10 mouse cellular contexts compared by ENCODE assay signal in genomic region chrX:140857445-140857844, GRCm38 (mm10). TPM values are rescaled to one million over a fixed set of nuclear protein-coding genes. Genes with fewer than 3 reads are reported as not detected.
DNase-seq lines count a peak whose midpoint lies in the region; ATAC-seq and TF ChIP-seq lines count a peak whose summit lies in the region.
"Had no signal": no experiment of that assay in that cellular context is flagged by ENCODE, and none has a peak within 500 bp of the region (broad histone marks: within the 10 kb centered on the region; RNA-seq: fewer than 3 reads in every experiment).

No protein-coding gene starts in this region.

- H3K4me1 ChIP-seq in lung, postnatal 0 days (ENCODE audit: insufficient read depth, low read depth, low read length), result no peaks in the 10 kb centered on the region

- H3K27ac ChIP-seq in lung, postnatal 0 days (ENCODE audit: low read length), result no peak overlapping the region

- peak; percentile 55 for ATAC-seq in frontal cortex, adult (ENCODE audit: low TSS enrichment)
- ATAC-seq in lung, postnatal 0 days, result no peak

- TF ChIP-seq EP300 in lung, postnatal 0 days (IDR thresholded peaks at IDR 0.05), result no peak

- H3K9me3 ChIP-seq in lung, postnatal 0 days (ENCODE audit: low read length), result no peaks in the 10 kb centered on the region

- H3K36me3 ChIP-seq in lung, postnatal 0 days (ENCODE audit: insufficient read depth, low read length), result no peaks in the 10 kb centered on the region

- no peak overlapping the region for H3K4me3 ChIP-seq in lung, postnatal 0 days (ENCODE audit: low read depth, low read length)

- WGBS in lung, postnatal 0 days, result 22% methylated on average over 2 of the region's 2 CpGs

- no peak overlapping the region for H3K4me2 ChIP-seq in lung, postnatal 0 days (replicated peaks; ENCODE audit: low read depth, low read length)

- no peak overlapping the region for H3K9ac ChIP-seq in lung, postnatal 0 days (replicated peaks; ENCODE audit: low read depth)

- no peak for DNase-seq in frontal cortex, postnatal 14 days (ENCODE audit: low spot score in 2 of 2)
- peak; percentile 33 for DNase-seq in lung, postnatal 0 days (ENCODE audit: low spot score)
- no peak for DNase-seq in lung, adult 18-20 months
- DNase-seq in c-Kit-positive CD71-negative TER-119-negative erythroid progenitor cells, embryonic 14.5 days (ENCODE audit: low read depth), result peak; percentile 19
- DNase-seq in naive thymus-derived CD4-positive, alpha-beta T cell, adult 2 months (ENCODE audit: low read depth), result peak; percentile 1
- DNase-seq in right cerebral cortex, postnatal 36 days (ENCODE audit: low spot score in 2 of 2), result no peak
- DNase-seq in B cell, adult 2 months, result no peak

- no peaks in the 10 kb centered on the region for H3K27me3 ChIP-seq in lung, postnatal 0 days (replicated peaks; ENCODE audit: insufficient read depth, low read length)

- TF ChIP-seq CTCF in lung, postnatal 0 days (IDR thresholded peaks at IDR 0.05), result peak; percentile 63

RNA-seq across cellular contexts. Expression of gene Tex13b, which starts 44.2 kb away (rescaled TPM):
- not detected in 2 replicates for polyA plus RNA-seq in lung, postnatal 0 days (2015; fragmentation: Nextera tagmentation; extraction: Ambion mirVana)
- polyA plus RNA-seq: gonadal fat pad, adult 2 months; urinary bladder, adult 2 months had no signal

RNA-seq across cellular contexts. Expression of gene Vsig1, which starts 50.0 kb away (rescaled TPM):
- 0.29 and 0.49 TPM in 2 replicates for polyA plus RNA-seq in lung, postnatal 0 days (2015; fragmentation: Nextera tagmentation; extraction: Ambion mirVana)

Comparison
In these comparisons a context has a peak if more than half of its experiments do, and no peak if none do; other contexts are left out.
1. DNase-seq: peak in lung, postnatal 0 days (single experiment), c-Kit-positive CD71-negative TER-119-negative erythroid progenitor cells, embryonic 14.5 days (single experiment) and naive thymus-derived CD4-positive, alpha-beta T cell, adult 2 months (single experiment); none in frontal cortex, postnatal 14 days (0 of 2), lung, adult 18-20 months (0 of 2), right cerebral cortex, postnatal 36 days (0 of 2) and B cell, adult 2 months (0 of 2).